Comparison of ENCODE assay signal across 8 mouse cellular contexts in genomic region chr1:162361978-162362377, GRCm38 (mm10).
DNase-seq lines count a peak whose midpoint lies in the region; ATAC-seq lines count a peak whose summit lies in the region.
"Had no signal": no experiment of that assay in that cellular context is flagged by ENCODE, and none has a peak within 500 bp of the region (broad histone marks: within the 10 kb centered on the region; RNA-seq: fewer than 3 reads in every experiment).

No protein-coding gene starts in this region.

- H3K27ac ChIP-seq in hindbrain, embryonic 13.5 days = peak overlapping the region; percentile 53; the same call in 1 of the 2 replicates
- H3K27ac ChIP-seq in hindbrain, embryonic 11.5 days (ENCODE audit: low read depth, low read length) = no peak overlapping the region
- no peak overlapping the region for H3K27ac ChIP-seq in neural tube, embryonic 12.5 days
- H3K27ac ChIP-seq in hindbrain, embryonic 16.5 days (ENCODE audit: low read depth, low read length) = no peak overlapping the region
- H3K27ac ChIP-seq: liver, embryonic 15.5 days had no signal

- peak; percentile 41; the same call in 1 of the 2 replicates for ATAC-seq in hindbrain, embryonic 13.5 days (ENCODE audit: low FRiP score)
- ATAC-seq in hindbrain, embryonic 11.5 days (ENCODE audit: low FRiP score) = no peak
- 0 out of 2 replicates have a peak, but pooled peaks have one; percentile 27 for ATAC-seq in neural tube, embryonic 12.5 days (ENCODE audit: low FRiP score, low read depth)
- ATAC-seq in hindbrain, embryonic 16.5 days = 0 out of 2 replicates have a peak, but pooled peaks have one; percentile 13

- no peak overlapping the region for H3K4me3 ChIP-seq in hindbrain, embryonic 13.5 days
- no peak overlapping the region for H3K4me3 ChIP-seq in hindbrain, embryonic 11.5 days (ENCODE audit: low read depth, low read length)
- no peak overlapping the region for H3K4me3 ChIP-seq in neural tube, embryonic 12.5 days
- H3K4me3 ChIP-seq in hindbrain, embryonic 16.5 days (ENCODE audit: low read length) = no peak overlapping the region
- H3K4me3 ChIP-seq: liver, embryonic 15.5 days had no signal

- no peaks in the 10 kb centered on the region for H3K27me3 ChIP-seq in hindbrain, embryonic 13.5 days
- no peaks in the 10 kb centered on the region for H3K27me3 ChIP-seq in hindbrain, embryonic 11.5 days (ENCODE audit: control insufficient read depth, insufficient read depth, low read length)
- H3K27me3 ChIP-seq in neural tube, embryonic 12.5 days (replicated peaks) = no peaks in the 10 kb centered on the region
- no peaks in the 10 kb centered on the region for H3K27me3 ChIP-seq in hindbrain, embryonic 16.5 days (replicated peaks; ENCODE audit: control insufficient read depth, insufficient read depth, low read length)
- H3K27me3 ChIP-seq: liver, embryonic 15.5 days had no signal

- DNase-seq in hindbrain, embryonic 11.5 days (ENCODE audit: low spot score) = no peak
- DNase-seq in neural tube, embryonic 10.5 days (ENCODE audit: extremely low spot score, low spot score) = no peak
- DNase-seq in testis, postnatal 10 days (ENCODE audit: low spot score) = peak; percentile 79
- no peak for DNase-seq in spleen, postnatal 14 days (ENCODE audit: low spot score in 2 of 2)

- H3K9ac ChIP-seq in hindbrain, embryonic 13.5 days = no peak overlapping the region
- H3K9ac ChIP-seq in hindbrain, embryonic 11.5 days (ENCODE audit: low read depth, low read length) = no peak overlapping the region
- H3K9ac ChIP-seq in neural tube, embryonic 12.5 days = no peak overlapping the region
- H3K9ac ChIP-seq in hindbrain, embryonic 16.5 days (ENCODE audit: low read depth, low read length) = no peak overlapping the region
- H3K9ac ChIP-seq: liver, embryonic 15.5 days had no signal

- 39% methylated on average over 5 of the region's 5 CpGs for WGBS in hindbrain, embryonic 13.5 days
- WGBS in hindbrain, embryonic 11.5 days = 68% methylated on average over 5 of the region's 5 CpGs
- 62% methylated on average over 5 of the region's 5 CpGs for WGBS in neural tube, embryonic 12.5 days
- WGBS in hindbrain, embryonic 16.5 days = 34% methylated on average over 5 of the region's 5 CpGs

- 0 out of 2 replicates have a peak overlapping the region, but pooled peaks have one; percentile 6 for H3K4me2 ChIP-seq in hindbrain, embryonic 13.5 days
- no peak overlapping the region for H3K4me2 ChIP-seq in hindbrain, embryonic 11.5 days (replicated peaks; ENCODE audit: low read depth, low read length)
- H3K4me2 ChIP-seq in neural tube, embryonic 12.5 days (replicated peaks) = no peak overlapping the region
- peak overlapping the region; percentile 16 for H3K4me2 ChIP-seq in hindbrain, embryonic 16.5 days (ENCODE audit: low read length)
- H3K4me2 ChIP-seq: liver, embryonic 15.5 days had no signal

- no peaks in the 10 kb centered on the region for H3K36me3 ChIP-seq in hindbrain, embryonic 13.5 days
- H3K36me3 ChIP-seq in hindbrain, embryonic 11.5 days (ENCODE audit: control insufficient read depth, insufficient read depth, low read length) = no peaks in the 10 kb centered on the region
- H3K36me3 ChIP-seq in neural tube, embryonic 12.5 days = no peaks in the 10 kb centered on the region
- no peaks in the 10 kb centered on the region for H3K36me3 ChIP-seq in hindbrain, embryonic 16.5 days (ENCODE audit: control insufficient read depth, insufficient read depth, low read length)
- H3K36me3 ChIP-seq: liver, embryonic 15.5 days had no signal

- peaks cover 34% of the 10 kb centered on the region for H3K4me1 ChIP-seq in hindbrain, embryonic 13.5 days (replicated peaks)
- H3K4me1 ChIP-seq in hindbrain, embryonic 11.5 days (replicated peaks; ENCODE audit: control insufficient read depth, insufficient read depth, low read length) = no peaks in the 10 kb centered on the region
- 0 out of 2 replicates have a peak, but pooled peaks cover 5% of the 10 kb centered on the region for H3K4me1 ChIP-seq in neural tube, embryonic 12.5 days
- H3K4me1 ChIP-seq in hindbrain, embryonic 16.5 days (ENCODE audit: control insufficient read depth, insufficient read depth, low read depth, low read length) = peaks cover 10% of the 10 kb centered on the region; the same call in 1 of the 2 replicates
- H3K4me1 ChIP-seq: liver, embryonic 15.5 days had no signal

- no peaks in the 10 kb centered on the region for H3K9me3 ChIP-seq in hindbrain, embryonic 13.5 days
- H3K9me3 ChIP-seq in hindbrain, embryonic 11.5 days (ENCODE audit: control insufficient read depth, low read length) = no peaks in the 10 kb centered on the region
- no peaks in the 10 kb centered on the region for H3K9me3 ChIP-seq in neural tube, embryonic 12.5 days
- H3K9me3 ChIP-seq in hindbrain, embryonic 16.5 days (ENCODE audit: control insufficient read depth, low read length) = no peaks in the 10 kb centered on the region
- H3K9me3 ChIP-seq: liver, embryonic 15.5 days had no signal

Comparison
In these comparisons a context has a peak if more than half of its experiments do, and no peak if none do; other contexts are left out.
1. H3K4me2 ChIP-seq: peak in hindbrain, embryonic 13.5 days (single experiment) and hindbrain, embryonic 16.5 days (single experiment); none in hindbrain, embryonic 11.5 days (single experiment) and neural tube, embryonic 12.5 days (single experiment).